Mouse (Mus musculus) heart, embryonic 12.5 days (tissue): ENCODE data around the gene Cep162. TPM values are rescaled to one million over a fixed set of nuclear protein-coding genes. Genes with fewer than 3 reads are reported as not detected.

Experiments used
- ATAC-seq: fragments of 200-750 bp; cut with Nextera tagmentation; 2 replicates; pipeline ENCODE4 v1.8.0; 2017; ENCODE audit warnings: moderate TSS enrichment, moderate library complexity; ENCODE audit not compliant: insufficient number of reproducible peaks, low FRiP score
- H3K27ac ChIP-seq: fragments of 300-500 bp; sonication (generic); 2 replicates; pipeline ENCODE4 v1.5.1; 2016; ENCODE audit warnings: mild to moderate bottlenecking, moderate library complexity; ENCODE audit not compliant: poor library complexity, severe bottlenecking
- H3K27me3 ChIP-seq: fragments of 300-500 bp; sonication (generic); replicated peaks from 2 replicates; pipeline ENCODE4 v1.6.1; 2016; ENCODE audit warnings: mild to moderate bottlenecking, moderate library complexity
- H3K36me3 ChIP-seq: fragments of 300-500 bp; sonication (generic); 2 replicates; pipeline ENCODE4 v1.6.1; 2016; ENCODE audit warnings: mild to moderate bottlenecking, moderate library complexity
- H3K4me1 ChIP-seq: fragments of 300-500 bp; sonication (generic); replicated peaks from 2 replicates; pipeline ENCODE4 v1.6.1; 2016; ENCODE audit warnings: mild to moderate bottlenecking
- H3K4me2 ChIP-seq: fragments of 300-500 bp; sonication (generic); 2 replicates; pipeline ENCODE4 v1.6.1; 2016; ENCODE audit warnings: mild to moderate bottlenecking, moderate library complexity
- H3K4me3 ChIP-seq: fragments of 300-500 bp; sonication (generic); 2 replicates; pipeline ENCODE4 v1.5.1; 2016; ENCODE audit warnings: mild to moderate bottlenecking
- H3K9ac ChIP-seq: fragments of 300-500 bp; sonication (generic); 2 replicates; pipeline ENCODE4 v1.6.1; 2016; ENCODE audit warnings: mild to moderate bottlenecking, moderate library complexity
- H3K9me3 ChIP-seq: fragments of 300-500 bp; sonication (generic); replicated peaks from 2 replicates; pipeline ENCODE4 v1.6.1; 2016; ENCODE audit warnings: mild to moderate bottlenecking, moderate library complexity
- WGBS: fragments of 180-500 bp; shearing (Covaris S2); methylation state at CpG from one replicate; pipeline ENCODE4 v1.1.7; 2016; 5-methylcytosine and 5-hydroxymethylcytosine counted together
- polyA plus RNA-seq: library from polyadenylated mRNA; unstranded; fragments of >200 nt; fragmentation: Nextera tagmentation; extraction: Ambion mirVana; gene quantifications from 2 replicates; pipeline ENCODE4 v1.2.1, GENCODE M21; 2016

The Cep162 gene
- polyA plus RNA-seq, result 4.6 and 5.4 TPM in 2 replicates

GRCm38 (mm10) chr9:87254903-87255695 lies at the start of gene Cep162:
TSS of gene Cep162 (minus strand) at chr9:87255536.
- H3K4me1 ChIP-seq, result no peaks in the 10 kb centered on the region
- H3K36me3 ChIP-seq, result 0 out of 2 replicates have a peak, but pooled peaks cover 3% of the 10 kb centered on the region
- H3K4me2 ChIP-seq, result peak within 1 kb of the TSS; percentile 90
- WGBS, result under 1% methylated on average over 41 of the region's 41 CpGs
- H3K9ac ChIP-seq, result peak within 1 kb of the TSS; percentile 75
- no peaks in the 10 kb centered on the region for H3K27me3 ChIP-seq
- H3K4me3 ChIP-seq, result peak within 1 kb of the TSS; percentile 81
- no peaks in the 10 kb centered on the region for H3K9me3 ChIP-seq
- ATAC-seq, result peak; percentile 97
- peak within 1 kb of the TSS; percentile 70; the same call in 1 of the 2 replicates for H3K27ac ChIP-seq

GRCm38 (mm10) chr9:87303196-87303595 lies 47.9 kb upstream of the Cep162 start:
- Histone ChIP-seq H3K36me3 (no peaks in the 10 kb centered on the region), H3K4me1 (0 out of 2 replicates have a peak, but pooled peaks cover 4% of the 10 kb centered on the region), H3K27ac (no peak overlapping the region), H3K4me2 (no peak overlapping the region), H3K27me3 (no peaks in the 10 kb centered on the region), H3K4me3 (no peak overlapping the region), H3K9ac (no peak overlapping the region), H3K9me3 (no peaks in the 10 kb centered on the region)
- no peak for ATAC-seq

- ATAC-seq, result no peak
- Histone ChIP-seq H3K9ac (no peak overlapping the region), H3K4me3 (no peak overlapping the region), H3K4me1 (0 out of 2 replicates have a peak, but pooled peaks cover 4% of the 10 kb centered on the region), H3K27me3 (0 out of 2 replicates have a peak, but pooled peaks cover 3% of the 10 kb centered on the region), H3K36me3 (no peaks in the 10 kb centered on the region), H3K27ac (no peak overlapping the region), H3K4me2 (no peak overlapping the region), H3K9me3 (no peaks in the 10 kb centered on the region)
- 55% methylated on average over 12 of the region's 12 CpGs for WGBS
Observed at GRCm38 (mm10) chr9:87298900-87299299, 43.6 kb upstream of the Cep162 start.

- Histone ChIP-seq H3K4me2 (no peak overlapping the region), H3K27ac (no peak overlapping the region), H3K36me3 (no peaks in the 10 kb centered on the region), H3K27me3 (0 out of 2 replicates have a peak, but pooled peaks cover 3% of the 10 kb centered on the region), H3K4me1 (no peaks in the 10 kb centered on the region), H3K9me3 (no peaks in the 10 kb centered on the region), H3K9ac (no peak overlapping the region), H3K4me3 (no peak overlapping the region)
- WGBS, result 63% methylated on average over 1 of the region's 1 CpGs
- ATAC-seq, result no peak
Observed at GRCm38 (mm10) chr9:87297522-87297921, 42.2 kb upstream of the Cep162 start.

- Histone ChIP-seq H3K4me2 (peak overlapping the region; percentile 90), H3K9ac (peak overlapping the region; percentile 75; the same call in 1 of the 2 replicates), H3K9me3 (no peaks in the 10 kb centered on the region), H3K4me1 (no peaks in the 10 kb centered on the region), H3K4me3 (peak overlapping the region; percentile 81), H3K27me3 (no peaks in the 10 kb centered on the region), H3K27ac (peak overlapping the region; percentile 70; the same call in 1 of the 2 replicates), H3K36me3 (no peaks in the 10 kb centered on the region)
- WGBS, result 17% methylated on average over 6 of the region's 6 CpGs
- ATAC-seq, result peak; percentile 72
Observed at GRCm38 (mm10) chr9:87255696-87256030, 327 bp upstream of the Cep162 start.

GRCm38 (mm10) chr9:87248118-87248517 lies 7.2 kb downstream of the Cep162 start:
- Histone ChIP-seq H3K9ac (no peak overlapping the region), H3K4me2 (no peak overlapping the region), H3K4me3 (no peak overlapping the region), H3K4me1 (no peaks in the 10 kb centered on the region), H3K27ac (no peak overlapping the region), H3K27me3 (no peaks in the 10 kb centered on the region), H3K9me3 (no peaks in the 10 kb centered on the region), H3K36me3 (peaks cover 29% of the 10 kb centered on the region)
- no peak for ATAC-seq
- WGBS, result 43% methylated on average over 3 of the region's 3 CpGs

GRCm38 (mm10) chr9:87247678-87248077 lies 7.7 kb downstream of the Cep162 start:
- Histone ChIP-seq H3K4me1 (no peaks in the 10 kb centered on the region), H3K9me3 (no peaks in the 10 kb centered on the region), H3K4me2 (no peak overlapping the region), H3K4me3 (no peak overlapping the region), H3K27ac (no peak overlapping the region), H3K27me3 (no peaks in the 10 kb centered on the region), H3K36me3 (peaks cover 30% of the 10 kb centered on the region), H3K9ac (no peak overlapping the region)
- ATAC-seq, result no peak
- WGBS, result 81% methylated on average over 1 of the region's 1 CpGs

GRCm38 (mm10) chr9:87213204-87213603 lies 42.1 kb downstream of the Cep162 start:
- Histone ChIP-seq H3K27ac (no peak overlapping the region), H3K9me3 (no peaks in the 10 kb centered on the region), H3K4me2 (no peak overlapping the region), H3K4me3 (no peak overlapping the region), H3K36me3 (peaks cover 41% of the 10 kb centered on the region), H3K27me3 (no peaks in the 10 kb centered on the region), H3K9ac (no peak overlapping the region), H3K4me1 (no peaks in the 10 kb centered on the region)
- WGBS, result 73% methylated on average over 4 of the region's 4 CpGs
- ATAC-seq, result no peak

GRCm38 (mm10) chr9:87210830-87211339 lies 44.5 kb downstream of the Cep162 start:
- no peaks in the 10 kb centered on the region for H3K9me3 ChIP-seq
- no peak overlapping the region for H3K27ac ChIP-seq
- no peak overlapping the region for H3K9ac ChIP-seq
- no peak overlapping the region for H3K4me3 ChIP-seq
- WGBS, result 85% methylated on average over 9 of the region's 9 CpGs
- H3K4me2 ChIP-seq, result no peak overlapping the region
- H3K36me3 ChIP-seq, result peaks cover 45% of the 10 kb centered on the region
- H3K27me3 ChIP-seq, result no peaks in the 10 kb centered on the region
- H3K4me1 ChIP-seq, result no peaks in the 10 kb centered on the region
- no peak for ATAC-seq

GRCm38 (mm10) chr9:87202431-87202830 lies 52.9 kb downstream of the Cep162 start:
- 87% methylated on average over 6 of the region's 6 CpGs for WGBS
- no peaks in the 10 kb centered on the region for H3K9me3 ChIP-seq

GRCm38 (mm10) chr9:87200919-87201318 lies 54.4 kb downstream of the Cep162 start:
- H3K9ac ChIP-seq, result no peak overlapping the region
- H3K27me3 ChIP-seq, result no peaks in the 10 kb centered on the region
- H3K4me1 ChIP-seq, result no peaks in the 10 kb centered on the region
- peaks cover 50% of the 10 kb centered on the region for H3K36me3 ChIP-seq
- no peak for ATAC-seq
- H3K9me3 ChIP-seq, result no peaks in the 10 kb centered on the region
- H3K4me3 ChIP-seq, result no peak overlapping the region
- no peak overlapping the region for H3K4me2 ChIP-seq
- no peak overlapping the region for H3K27ac ChIP-seq
- WGBS, result 92% methylated on average over 4 of the region's 4 CpGs

More at GRCm38 (mm10) chr9:87202431-87202830, 52.9 kb downstream of the Cep162 start:
- Histone ChIP-seq H3K27ac (no peak overlapping the region), H3K4me1 (no peaks in the 10 kb centered on the region), H3K4me3 (no peak overlapping the region), H3K4me2 (no peak overlapping the region), H3K27me3 (no peaks in the 10 kb centered on the region), H3K9ac (no peak overlapping the region), H3K36me3 (peaks cover 60% of the 10 kb centered on the region)
- no peak for ATAC-seq
